Mouse (Mus musculus): Measurements from ENCODE around the gene Csnk2b.

DNA sequence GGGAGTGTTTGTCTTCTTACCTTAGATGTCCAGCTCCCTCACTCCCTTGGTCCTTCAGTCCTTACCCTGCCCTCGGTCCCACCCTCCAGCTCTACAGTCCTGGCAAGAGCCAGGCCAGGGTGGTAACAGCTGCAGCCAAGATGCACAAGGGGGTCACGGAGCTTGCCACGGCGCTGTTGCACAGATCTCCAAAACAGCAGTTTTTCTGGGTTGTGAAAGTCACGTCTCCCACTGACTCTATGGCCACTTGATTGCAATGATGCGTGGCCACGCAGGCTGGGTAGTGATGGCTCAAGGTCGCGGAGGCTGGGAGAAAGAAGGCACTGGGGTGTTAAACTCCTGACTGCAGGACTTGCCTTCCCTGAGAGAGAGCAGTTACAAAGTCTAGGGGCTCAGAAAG lies 50.4 kb downstream of the Csnk2b start:
- TF ChIP-seq EP300 (IDR thresholded peaks at IDR 0.05; ENCODE audit: low read depth) (no peak), CTCF (IDR thresholded peaks at IDR 0.05; ENCODE audit: low read depth) (no peak)
